Mouse (Mus musculus) C2C12 (cell line): ENCODE results near the gene Hcfc2.

Source experiments
- CTCF ChIP-seq: IDR thresholded peaks from one replicate; pipeline ENCODE4 v1.5.1; 2011; ENCODE audit not compliant: control insufficient read depth, insufficient read depth, insufficient read length
- USF1 ChIP-seq: IDR thresholded peaks from one replicate; pipeline ENCODE4 v1.6.1; 2011; ENCODE audit warnings: low read depth, mild to moderate bottlenecking, control low read depth, moderate library complexity

- TF ChIP-seq CTCF: no peak
- no peak for TF ChIP-seq USF1
Observed at GRCm38 (mm10) chr10:82681639-82682038, 14.3 kb upstream of the Hcfc2 start.
